Mouse (Mus musculus) 3T3-L1 (cell line): ENCODE measurements at regions not wholly inside any gene's neighbourhood (a gene's known extent, or its start where the extent isn't known, plus 50 kb on each side); places are given as distances from the start of the nearest gene placed in this dataset.
A peak's percentile ranks its signal among the peaks of the same experiment; 100 is the strongest.
"Not testable (repeated sequence)": the region's sequence is repeated elsewhere in the genome, so short reads cannot be mapped to it uniquely, and the experiment has no call there.

Experiments
- DNase-seq: peaks from one replicate; pipeline ENCODE4 v3.0.0-alpha.2; 2015; ENCODE audit warnings: low read depth, low spot score

DNA sequence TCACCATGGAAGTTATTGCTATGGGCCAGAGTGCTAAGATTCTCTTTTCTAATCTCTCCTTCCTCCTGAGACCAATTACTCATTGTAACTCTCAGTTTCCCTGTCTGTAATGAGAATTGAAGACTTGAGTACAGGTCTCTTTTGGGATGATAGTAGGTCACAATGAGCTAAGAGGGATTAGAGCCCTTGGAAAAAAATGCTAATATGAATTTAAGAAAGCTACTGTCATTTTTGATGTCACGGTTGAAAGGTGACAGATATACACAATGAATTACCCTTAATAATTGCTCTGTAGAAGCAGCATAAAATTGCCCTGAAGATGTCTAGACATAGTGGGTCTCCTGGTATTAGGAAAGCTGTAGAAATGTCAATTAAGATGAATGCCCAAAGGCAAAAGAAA lies 178.2 kb downstream of the Kcna4 start:
- no peak for DNase-seq

DNA sequence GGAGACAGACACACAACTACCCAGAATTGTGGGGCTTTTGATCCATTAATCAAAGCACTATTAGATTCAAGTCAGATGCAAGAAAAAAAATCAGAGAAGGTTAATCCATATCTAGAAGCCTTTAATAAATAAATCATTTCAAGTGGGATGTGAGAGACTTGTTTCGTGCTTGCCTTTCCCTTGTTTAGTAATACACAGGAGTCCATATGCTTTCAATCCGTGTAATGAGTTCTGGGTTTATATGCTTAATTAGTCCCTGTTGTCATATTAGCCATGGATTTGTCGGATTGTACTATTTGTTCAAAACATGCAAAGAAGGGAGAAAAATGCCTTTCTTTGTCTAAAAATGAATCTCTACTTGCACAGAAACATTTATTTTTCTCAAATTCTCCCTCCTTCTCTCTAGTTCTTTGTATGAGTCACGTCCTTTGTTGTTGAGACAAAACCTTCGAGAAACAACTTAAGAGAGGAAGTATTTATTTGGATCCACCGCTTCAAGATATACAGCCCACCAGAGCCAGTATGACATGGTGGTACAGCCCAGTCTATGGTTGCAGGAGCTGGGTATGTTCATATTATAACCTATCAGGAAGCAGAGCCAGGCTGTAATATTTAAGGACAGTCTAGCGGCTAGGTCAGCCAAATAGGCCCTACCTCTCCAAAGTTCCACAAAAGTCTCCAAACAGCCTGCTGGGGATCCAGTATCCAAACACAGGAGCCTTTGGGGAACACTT lies 213.4 kb downstream of the Kcna4 start:
- DNase-seq = no peak

DNA sequence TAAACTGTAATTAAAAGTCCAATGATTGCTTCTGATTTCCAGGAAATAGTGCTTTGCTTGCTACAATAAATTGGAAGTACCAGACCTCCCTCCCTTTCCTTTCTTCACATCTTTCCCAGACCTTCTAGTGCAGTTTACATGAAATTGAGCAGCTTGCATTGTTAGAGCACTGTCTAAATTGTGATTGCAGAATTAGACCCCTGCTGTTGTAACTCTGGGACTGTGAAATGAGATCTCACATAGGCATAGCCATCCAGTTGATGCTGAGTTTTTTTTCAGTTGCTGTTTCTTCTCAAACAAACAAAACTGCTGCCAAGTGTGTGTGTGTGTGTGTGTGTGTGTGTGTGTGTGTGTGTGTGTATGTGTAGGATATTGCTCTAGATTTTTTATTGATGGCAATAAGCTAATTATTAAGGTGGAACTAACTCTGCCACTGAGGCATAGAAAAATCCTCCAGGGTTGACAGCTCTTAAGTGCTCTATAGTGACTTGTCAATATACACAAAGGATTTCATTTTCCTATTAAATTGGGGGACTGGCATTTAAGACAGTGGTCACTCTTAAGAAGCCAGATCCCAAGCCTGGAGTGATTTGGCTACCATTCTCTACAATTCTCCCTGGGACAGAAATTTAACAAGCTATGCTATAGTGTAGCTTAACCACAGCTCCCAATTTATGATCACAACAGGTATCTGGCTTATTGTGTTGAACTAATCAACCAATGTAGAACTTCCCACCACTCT lies 217.2 kb downstream of the Kcna4 start:
- no peak for DNase-seq

DNA sequence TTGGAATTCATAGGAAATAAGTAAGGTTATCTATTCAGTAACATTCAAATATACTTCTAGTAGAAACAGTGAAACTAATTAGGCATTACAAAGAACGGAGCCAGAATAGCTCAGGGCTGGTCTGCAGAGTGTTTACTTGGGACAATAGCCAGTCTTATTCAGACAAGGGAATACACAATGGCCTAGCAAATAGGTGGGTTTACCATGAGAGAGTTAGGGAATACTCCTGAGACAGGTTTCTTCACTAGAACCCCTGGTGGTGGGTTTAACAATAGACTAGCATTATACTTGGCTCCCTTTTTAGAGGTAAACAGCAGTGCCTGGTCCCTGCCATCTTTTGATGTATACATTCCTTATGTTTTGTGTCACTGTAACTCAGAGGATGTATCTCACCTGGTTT lies 225.0 kb downstream of the Kcna4 start:
- DNase-seq = not testable (repeated sequence)

DNA sequence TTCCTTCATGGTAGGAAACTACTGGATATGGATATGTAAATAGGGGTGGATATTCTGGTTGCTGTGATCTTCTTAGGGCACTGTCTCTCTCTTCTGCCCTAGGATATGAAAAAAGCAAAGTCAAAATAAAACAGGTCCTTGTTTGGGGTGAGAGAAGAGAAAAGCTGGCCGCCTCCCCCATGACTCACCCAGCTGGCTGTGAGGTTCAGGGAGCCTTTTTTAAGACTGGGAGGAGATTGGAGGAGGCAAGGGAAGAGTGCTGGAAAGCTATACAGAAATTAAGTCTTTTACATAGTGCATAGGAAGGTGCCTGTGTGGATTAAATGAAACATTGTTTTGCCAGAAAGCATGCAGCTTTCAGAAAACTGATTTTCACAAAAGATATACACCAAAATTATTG lies 227.7 kb downstream of the Kcna4 start:
- peak; percentile 68 for DNase-seq

DNA sequence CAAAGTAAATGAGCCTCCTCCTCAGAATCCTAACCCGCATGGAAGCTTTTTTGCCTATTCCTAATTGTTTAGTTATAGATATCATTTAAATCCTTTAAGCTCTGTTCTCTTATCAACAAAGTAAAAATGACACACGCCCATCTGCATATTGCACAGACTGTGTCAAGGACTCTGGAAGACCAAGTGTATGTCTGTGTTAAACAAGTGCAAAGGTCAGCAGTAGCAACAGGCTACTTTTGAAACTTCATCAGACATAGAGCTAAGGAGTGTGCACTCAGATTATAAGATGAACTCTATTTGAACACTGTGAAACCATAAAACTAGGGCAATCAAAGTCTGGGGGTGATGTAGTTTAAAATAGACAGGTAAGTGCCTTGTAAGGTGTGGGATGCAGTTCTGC lies 228.3 kb downstream of the Kcna4 start:
- DNase-seq = no peak

DNA sequence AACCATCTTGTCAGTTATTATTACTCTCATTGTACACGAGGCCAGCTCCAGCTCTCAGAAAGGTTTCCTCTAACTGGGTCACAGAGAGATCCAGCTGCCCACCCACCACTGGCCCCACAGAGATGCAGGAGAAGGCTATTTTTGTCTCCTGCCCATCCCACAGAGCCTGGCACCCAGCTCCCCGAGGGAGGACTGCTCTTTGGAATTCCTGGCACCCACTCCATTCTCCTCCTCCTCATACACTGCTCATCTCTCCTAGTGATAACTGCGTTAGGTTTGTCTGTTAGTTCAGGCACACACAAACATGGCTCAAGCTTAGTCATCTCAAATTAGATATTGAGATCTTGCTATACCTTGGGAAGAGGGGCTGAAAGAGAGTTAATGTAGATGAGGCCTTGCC lies 228.9 kb downstream of the Kcna4 start:
- DNase-seq = no peak

DNA sequence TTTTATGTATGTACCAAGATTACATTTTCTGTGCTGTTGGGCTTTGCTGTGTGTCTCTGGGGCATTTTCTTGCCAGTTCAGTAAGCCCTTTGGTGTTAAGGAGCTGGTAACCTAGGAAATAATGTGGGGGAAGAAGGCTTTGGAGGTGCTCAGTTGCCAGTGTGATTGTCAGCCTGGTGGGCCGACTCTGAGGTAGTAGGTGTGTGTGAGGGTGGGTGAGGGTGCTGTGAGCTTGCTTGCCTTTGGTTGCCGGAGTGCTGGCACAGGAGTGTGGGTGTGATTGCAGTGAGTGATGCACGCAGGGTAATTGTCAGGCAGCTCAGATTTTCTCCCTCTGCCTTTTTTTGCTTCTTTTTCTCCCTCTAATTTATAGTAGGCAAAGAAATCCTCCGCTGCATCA lies 229.3 kb downstream of the Kcna4 start:
- DNase-seq = no peak

DNA sequence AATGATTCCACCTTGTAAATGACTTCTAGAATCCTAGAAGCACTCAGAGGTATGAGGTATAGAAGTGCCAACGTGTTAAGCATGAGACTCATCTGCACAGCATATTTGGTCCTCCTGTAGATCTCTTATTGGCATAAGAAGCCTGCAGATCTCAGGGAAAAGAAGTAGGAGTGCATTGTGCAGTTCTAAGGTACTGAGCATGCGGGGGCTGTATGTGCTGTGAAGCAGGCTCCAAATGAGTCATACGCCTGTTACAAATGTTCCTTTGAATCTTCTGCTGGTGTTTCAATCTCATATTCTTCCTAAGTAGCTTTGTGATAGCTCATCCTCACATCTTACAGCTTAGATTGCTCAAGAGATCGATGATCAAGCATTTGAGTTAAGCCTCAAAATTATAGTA lies 252.7 kb downstream of the Kcna4 start:
- no peak for DNase-seq

DNA sequence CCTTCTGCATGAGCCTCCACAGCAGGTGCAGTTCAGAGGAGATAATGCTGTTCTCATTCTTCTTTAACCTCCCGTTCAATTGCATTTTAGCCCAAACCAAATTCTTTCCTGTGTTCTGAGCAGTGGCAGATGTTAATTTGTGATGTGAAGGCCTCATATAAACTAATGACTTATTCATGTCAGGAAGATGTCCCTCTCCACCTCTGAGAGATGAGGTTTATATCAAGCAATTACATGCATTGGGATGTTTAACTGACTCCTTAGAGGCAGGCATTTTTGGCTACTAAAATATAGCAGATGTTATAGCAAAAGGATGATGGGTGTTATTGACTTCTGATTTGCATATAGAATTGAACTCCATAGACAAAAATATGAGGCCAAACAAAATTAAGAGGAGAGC lies 262.1 kb downstream of the Kcna4 start:
- DNase-seq = no peak

DNA sequence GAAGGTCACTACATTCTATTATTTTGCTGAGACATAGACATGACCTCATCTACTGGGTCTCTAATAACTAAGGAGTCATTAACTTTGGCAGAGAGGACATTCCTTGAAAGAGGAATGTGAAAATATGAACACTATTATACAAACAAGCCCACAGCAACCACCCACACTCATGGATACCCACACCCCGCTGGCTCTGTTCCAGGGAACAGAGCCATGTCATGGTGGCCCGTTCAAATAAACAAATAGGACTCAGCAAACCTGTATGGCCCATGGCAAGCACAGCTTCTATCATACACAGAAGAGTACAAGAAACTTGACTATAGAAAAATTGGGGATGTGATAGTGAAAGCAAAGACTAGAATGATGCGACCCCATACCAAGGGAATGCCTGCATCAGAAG lies 265.8 kb downstream of the Kcna4 start:
- peak; percentile 20 for DNase-seq

DNA sequence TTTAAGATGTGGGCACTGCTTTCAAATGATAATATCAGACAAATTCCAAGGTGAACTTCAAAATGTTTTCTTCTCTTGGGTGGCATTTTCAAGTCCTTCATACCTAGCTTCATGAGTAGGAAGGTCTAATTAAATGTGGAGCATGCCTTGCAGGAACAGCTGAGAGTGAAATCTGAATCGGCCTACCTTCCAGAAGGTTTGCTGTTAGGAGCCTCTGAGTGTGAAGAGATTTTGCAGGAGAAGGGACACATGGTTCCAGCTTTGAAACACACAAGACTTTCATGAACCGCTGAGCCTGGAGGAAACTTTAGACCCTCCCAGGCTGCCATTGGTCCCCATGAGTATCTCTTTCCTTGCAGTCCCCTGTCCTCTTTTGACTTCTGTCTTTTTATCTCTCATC lies 279.2 kb downstream of the Kcna4 start:
- DNase-seq = no peak

DNA sequence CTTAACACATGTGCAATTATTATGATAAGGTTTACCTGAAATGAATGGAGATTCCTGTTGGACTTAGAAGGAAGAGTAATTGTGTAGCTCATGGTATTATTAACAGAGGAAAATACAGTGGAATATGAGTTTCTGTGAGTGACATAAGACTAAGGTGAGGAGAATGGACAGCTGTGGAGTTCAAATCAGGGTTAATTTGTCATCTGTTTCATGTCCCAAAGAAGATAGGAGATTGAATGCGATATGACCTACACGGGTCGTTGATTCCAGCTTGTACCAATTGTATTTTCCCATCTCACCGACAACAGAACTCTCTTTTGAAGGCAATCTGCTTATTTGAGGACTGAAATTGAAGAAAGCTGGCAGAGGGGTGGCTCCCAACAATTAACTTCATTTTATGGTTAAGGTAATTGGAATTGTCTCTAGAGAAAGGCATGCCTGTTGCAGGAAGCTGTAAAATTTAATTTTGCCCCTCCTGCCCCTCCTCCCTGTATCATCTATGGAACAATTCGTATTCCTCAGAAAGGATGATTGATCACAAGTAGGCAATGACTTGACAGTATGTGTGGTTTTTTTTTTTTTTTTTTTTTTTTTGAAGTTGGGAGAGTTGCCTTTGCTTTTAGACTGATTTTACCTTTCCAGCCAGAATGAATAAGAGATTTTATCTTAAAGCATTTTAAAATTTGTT lies 319.6 kb downstream of the Kcna4 start:
- no peak for DNase-seq

DNA sequence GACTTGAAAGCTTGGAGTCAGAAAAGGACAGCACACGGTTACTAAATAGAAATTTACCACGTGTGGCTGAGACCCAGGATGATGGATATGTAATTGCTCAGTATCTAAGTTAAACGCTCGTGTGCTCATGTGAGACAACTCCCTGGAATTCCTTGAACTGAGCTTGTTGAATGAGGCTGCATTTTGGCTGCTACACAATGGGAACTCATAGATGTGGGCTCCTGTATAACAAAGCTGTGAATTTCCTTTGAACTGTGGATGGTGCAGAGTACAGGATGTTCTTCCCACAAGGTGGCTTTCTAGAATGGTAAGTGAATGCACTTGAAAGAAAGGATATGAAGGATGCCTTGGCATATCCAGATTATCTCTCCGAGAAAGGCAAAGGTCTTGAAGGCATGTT lies 321.4 kb downstream of the Kcna4 start:
- no peak for DNase-seq

DNA sequence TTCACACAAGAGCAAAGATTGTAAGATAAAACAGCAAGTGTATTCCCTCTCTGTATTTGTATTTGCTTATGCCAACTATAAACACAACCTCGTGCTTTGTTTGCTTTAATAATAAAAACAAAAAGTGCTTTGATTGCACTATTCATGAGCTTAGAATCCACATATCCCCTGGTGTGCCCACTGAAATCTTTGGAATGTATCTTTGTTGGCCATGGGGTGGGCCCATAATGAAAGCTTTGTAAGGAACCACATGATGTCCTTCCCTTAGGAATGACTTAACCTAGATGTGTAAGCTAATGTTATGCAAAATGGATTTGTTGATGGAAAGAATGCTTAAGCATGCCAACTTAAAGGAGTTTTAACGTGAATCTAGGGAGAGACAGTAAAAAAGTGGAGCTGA lies 321.8 kb downstream of the Kcna4 start:
- no peak for DNase-seq

DNA sequence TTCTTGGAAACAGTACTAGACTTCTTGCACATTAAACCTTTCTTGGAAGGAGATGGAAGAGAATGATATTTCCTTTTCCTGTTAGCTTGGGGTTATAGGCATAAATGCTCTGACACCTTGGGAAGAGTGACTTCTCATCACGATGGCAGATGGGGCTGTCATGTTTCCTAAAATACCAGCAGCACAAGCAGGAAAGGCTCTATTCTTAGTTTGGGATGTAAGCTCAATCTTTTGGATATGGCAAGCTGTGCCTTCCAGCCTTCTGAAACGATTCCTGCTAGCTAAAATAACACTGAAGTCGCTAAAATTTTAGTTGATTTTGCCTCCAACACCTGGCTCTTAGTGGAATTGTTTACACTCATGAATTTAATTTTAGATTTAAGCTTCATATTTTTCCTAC lies 324.3 kb downstream of the Kcna4 start:
- no peak for DNase-seq

DNA sequence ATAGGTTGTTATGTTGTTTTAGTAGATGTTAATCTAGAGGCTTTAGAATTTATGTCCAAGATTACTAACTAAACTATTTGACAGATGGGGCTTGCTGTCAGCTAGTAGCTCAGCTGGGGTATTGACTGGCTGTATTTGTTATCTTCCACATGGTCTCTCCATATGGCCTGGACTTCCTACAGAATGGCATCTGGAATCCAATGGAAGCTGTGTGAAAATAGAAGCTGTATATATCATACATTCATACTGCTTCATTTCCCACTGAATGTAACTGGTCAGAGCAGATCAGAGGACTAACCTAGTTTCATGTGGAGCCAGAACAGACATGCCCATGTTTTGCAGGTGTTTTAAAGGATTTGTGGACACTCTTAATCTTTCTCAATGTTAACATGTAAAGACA lies 337.0 kb downstream of the Kcna4 start:
- no peak for DNase-seq

DNA sequence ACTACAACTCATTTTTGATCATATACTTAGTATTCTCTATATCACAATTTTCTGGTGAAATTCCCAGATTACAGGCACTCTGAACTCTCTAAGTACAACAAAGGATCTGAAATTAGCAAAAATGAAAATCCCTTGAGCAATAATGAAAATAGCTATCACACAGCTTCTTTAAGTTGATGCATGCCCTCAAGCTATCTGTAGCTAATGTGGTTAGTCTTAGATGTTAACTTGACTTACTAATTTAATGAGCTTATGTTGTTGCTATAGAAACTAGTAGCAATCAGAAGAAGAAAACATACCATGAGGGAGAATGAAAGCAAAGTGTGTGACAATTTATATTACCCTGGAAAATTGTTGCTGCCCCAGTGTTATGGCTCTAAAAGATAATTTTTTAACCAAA lies 368.7 kb downstream of the Kcna4 start:
- no peak for DNase-seq
